Mouse (Mus musculus) heart, postnatal 36 days (tissue): ENCODE measurements around the gene Olfr555. TPM values are rescaled to one million over a fixed set of nuclear protein-coding genes. Genes with fewer than 3 reads are reported as not detected.
"Not testable (repeated sequence)": the region's sequence is repeated elsewhere in the genome, so short reads cannot be mapped to it uniquely, and the experiment has no call there.

Experiments
- DNase-seq, 2 experiments: peaks; one replicate each; pipeline ENCODE4 v3.0.0; 2021 to 2022
- intact Hi-C: fragments of 180-260 bp; cut with DNase I; formaldehyde crosslinking; loops from one replicate; pipeline ENCODE4 v1.15.1; 2025
- total RNA-seq, 2 experiments: library from RNA; stranded (reverse); gene quantifications; 2 replicates each; pipeline ENCODE4 v1.2.3; 2021

Gene Olfr555
- total RNA-seq = not detected

DNA sequence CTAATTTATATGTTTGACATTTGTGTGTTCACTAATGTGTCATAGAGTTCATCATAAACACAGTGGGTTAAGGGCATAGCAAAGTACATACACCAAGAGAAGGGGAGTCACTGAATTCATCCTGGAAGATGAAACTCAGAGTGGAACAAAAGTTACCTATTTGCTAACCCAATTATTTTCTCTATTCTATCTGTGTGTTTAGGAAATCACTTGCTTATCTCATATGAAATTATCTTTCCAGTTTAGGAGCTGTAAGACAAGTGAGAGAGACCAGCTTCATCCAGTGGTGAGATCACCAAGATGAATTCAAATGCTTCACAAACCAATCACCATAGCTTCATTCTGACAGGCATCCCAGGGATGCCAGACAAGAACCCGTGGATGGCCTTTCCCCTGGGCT is at the start of gene Olfr555:
Olfr555 (plus strand) TSS at position 301 of the 400 bp plus-strand sequence.
- intact Hi-C loops = no loop called here
- no peak for DNase-seq

DNA sequence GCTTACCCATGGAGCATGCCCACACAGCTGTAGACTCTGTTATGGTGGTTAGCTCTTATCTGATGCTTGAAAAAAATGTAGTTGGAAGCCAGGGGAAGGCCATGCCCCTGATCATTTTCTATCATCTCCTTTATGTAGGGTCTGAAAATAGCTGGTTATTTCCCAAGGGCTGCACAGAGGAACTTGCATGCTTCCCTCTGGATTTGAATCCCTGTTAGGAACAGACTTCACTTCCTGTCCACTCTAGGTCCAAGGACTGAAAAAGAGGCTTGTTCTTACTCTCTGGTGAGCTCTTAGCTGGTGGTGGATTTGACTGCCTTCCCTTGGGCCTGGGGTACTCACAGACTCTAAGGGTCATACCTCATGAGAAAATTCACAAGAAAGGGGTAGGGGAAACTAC is 40.5 kb upstream of the Olfr555 start, which contains the start of gene Olfr553:
Olfr553 (minus strand) TSS at position 101 of the 400 bp plus-strand sequence.
- no peak for DNase-seq
- intact Hi-C loops = no loop called here

DNA sequence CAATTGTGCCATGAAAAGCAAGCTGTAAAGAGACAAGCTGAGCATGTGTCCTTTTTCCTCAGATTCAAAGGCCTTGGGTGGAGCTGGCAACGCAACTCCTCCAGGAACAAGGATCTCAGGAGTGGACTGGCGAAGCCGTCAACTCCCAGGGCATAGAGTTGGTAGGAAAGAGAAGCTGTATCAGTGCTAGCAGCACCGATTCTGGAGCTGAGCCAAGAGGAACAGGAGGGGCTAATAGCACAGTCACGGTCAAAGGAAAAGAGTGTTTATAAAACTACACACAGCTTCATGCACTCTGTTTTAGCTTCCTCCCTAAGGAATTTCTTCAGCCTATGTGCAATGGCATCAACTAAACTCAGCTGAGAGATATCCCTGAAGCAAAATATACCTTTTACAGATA is 39.0 kb upstream of the Olfr555 start:
- intact Hi-C loops = no loop called here
- DNase-seq = peak; percentile 8 to 9

DNA sequence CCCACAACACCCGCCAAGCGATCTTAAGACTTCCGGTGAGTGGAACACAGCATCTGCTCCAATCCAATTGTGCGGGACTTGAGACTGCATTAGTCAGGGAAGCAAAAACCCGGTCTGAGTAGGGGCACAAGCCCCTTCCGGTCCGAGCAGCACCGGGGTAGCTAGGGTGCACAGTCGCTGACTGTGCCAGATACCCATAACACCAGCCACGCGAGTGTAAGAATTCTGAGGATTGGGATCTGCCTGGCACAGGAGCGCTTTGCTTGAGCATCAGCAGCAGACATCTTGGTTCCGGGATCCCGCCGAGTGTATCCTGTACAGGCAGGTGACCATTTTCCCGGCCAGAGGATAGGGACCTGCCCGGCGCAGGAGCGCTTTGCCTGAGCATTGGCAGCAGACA is 38.3 kb upstream of the Olfr555 start:
- DNase-seq, intact Hi-C loops: not testable (repeated sequence)

DNA sequence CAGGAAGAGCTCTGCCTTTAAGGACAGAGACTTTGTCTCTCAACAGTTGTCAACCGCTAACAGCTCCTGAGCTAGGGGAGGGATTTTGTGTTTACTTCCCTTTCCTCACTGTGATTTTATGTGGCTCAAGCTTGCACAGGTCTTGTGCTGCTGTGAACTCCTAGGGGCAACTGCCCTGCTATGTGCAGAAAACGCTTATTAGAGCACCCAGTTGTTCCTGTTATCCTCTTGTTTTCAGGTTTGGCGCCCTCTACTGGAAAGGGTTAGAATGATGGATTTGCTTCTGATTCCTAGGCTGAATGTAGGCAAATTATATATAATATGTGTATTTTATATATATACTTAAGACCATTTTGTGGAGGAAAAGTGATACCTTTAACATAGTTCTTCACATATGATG is 22.0 kb upstream of the Olfr555 start:
- intact Hi-C loops = loop anchor here (1.0 kb wide), 2 partner anchors 123 to 128 kb away; no protein-coding TSS in a partner anchor
- peak; percentile 38 to 43 for DNase-seq

DNA sequence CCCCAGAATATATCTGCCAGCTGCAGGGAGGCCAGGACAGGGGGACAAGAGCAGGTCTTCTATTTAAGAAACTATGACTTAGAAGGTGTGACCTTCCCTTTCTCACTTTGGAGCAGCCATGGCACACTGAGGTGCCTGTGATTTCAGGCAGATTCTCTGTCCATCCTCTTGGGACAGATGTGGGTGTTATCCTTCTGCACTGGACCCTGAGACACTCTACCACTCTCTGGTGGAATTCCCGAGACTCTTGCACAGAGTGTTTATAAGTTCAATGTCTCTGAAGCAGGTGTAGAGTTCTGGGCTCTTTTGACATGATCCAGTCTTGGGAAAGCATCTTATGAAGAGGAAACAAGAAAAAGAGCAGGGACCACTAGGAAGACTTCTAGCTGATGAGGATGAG is 20.5 kb upstream of the Olfr555 start, which contains the start of gene Olfr554:
Olfr554 (plus strand) TSS at position 301 of the 400 bp plus-strand sequence.
- no peak for DNase-seq
- intact Hi-C loops = no loop called here

DNA sequence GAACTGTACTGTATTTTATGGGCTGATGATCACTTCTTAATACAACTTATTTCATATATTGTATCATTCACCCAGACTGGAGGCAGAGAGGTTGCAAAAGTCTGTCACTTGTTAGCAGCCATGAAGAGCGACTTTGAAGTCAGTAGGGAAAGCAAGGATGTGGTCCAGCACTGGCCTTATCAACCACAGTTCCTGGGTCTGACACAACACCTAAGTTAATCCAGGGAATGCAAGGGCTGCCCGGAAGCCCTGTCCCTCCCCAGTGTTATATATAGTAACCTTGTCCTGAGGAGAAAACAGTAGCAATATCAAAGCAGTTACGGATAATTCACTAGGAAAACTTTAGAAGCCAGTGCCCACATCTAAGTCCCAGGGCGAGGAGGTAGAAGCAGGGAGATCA is 13.7 kb upstream of the Olfr555 start:
- DNase-seq, intact Hi-C loops: not testable (repeated sequence)

DNA sequence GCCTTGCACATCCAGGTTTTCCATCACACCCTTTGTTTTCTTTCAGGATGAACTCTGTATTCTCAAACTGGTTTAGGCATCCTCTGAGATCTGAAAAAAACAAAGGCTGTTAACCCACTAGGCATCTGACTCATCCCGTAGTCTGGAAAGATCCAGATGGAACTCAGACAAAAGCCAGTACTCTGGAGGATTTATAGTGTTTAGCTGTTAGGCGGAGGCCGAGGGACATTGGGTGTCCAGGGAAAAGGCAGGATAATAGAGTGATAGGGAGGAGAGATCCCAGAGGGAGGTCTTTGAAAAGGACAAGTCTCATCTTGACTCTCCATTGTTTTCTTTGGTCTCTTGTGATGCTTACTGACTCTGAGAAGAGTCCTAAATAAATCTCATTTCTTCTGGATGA is 6.0 kb downstream of the Olfr555 start, which contains the start of gene Olfr556:
Olfr556 (plus strand) TSS at position 301 of the 400 bp plus-strand sequence.
- DNase-seq = no peak
- intact Hi-C loops = loop anchor here (2.0 kb wide), 2 partner anchors 88 to 254 kb away; no protein-coding TSS in a partner anchor

DNA sequence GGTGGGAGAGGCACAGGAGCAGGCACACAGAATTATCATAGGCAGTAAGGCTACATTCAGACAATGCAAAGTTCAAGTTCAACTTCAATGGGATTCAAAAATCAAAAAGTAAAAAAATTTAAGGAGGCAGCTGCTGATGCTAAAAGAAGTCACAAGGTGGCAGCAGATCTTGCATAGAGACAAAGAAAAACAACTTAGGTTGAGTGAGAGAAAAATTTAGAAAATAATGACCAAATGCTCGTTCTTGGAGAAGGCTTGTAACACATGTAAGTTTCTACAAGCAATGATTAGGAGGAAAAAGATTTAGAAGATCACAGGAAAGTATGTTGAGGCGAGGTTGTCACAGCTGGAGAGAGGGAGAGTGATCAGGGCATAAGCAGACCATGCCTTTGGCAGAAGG is 6.8 kb downstream of the Olfr555 start:
- DNase-seq = no peak
- intact Hi-C loops = loop anchor here (2.0 kb wide), 2 partner anchors 87 to 253 kb away; no protein-coding TSS in a partner anchor

DNA sequence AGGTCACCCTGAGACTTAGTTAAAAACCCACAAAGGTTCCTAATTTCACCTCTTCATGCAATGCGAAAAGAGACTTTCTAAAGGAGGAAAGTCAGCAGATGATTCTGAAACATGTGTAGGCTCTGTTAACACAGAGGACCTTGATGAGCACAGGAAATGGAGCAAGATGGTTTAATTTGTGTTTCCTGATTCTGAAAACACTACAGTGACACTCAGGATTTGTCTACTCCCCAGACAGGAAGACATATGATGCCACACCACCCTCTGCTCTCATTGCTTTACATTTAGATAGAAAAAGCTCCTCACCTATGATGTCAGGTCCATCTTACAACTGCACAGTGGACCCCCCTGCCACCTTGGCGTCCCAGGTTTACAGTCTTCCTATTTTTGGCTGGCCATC is 17.6 kb downstream of the Olfr555 start:
- DNase-seq = no peak
- intact Hi-C loops = no loop called here

DNA sequence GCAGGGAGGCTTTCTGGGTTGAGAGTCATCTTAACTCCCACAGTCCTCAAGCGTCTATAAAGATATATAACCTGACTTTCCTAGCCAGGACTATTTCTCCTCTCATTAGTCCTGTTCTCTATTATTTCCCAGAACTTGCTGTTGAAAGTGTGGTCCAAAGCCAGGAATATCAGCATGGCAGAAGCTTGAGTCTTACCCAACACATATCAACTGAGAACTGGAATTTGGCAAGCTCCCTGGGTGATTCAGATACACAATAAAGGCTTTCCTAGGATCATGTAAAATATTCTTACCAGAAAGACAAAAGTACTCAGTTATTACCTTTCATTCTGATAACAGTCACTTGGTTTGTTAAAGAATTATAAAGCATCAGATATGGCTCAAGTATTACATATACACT is 23.3 kb downstream of the Olfr555 start:
- intact Hi-C loops = loop anchor here (5.0 kb wide), 1 partner anchor 115 kb away; the partner anchor contains the start of gene Trim21
- DNase-seq = no peak

DNA sequence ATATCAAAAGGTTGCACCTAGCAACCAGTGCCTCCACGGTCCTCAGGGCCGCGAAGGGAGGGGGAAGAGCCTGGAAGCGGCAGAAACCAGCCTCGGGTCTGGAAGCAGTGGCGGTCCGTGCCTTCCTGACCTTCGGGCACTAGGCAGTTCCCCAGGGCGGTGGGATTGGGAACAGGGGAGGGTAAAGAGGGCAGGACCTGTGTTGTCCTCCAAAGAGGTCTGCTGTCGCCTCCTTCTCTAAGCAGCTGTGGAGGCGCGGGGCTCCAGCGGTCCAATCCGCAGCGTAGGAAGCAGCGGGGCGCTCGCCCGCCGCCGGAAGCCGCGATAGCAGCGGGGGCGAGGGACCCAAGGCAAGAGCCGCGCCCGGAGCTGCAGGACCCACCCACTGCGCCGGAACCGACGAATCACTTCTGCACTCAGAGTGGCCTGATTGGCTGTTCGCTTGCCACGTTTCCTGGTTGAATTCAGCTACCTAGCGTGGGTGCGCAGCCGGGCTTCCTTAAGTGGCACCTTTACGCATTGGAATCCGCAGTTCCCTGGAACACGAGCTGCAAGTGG is 28.4 kb downstream of the Olfr555 start, which contains the start of gene Trim68:
Trim68 (minus strand) TSS at position 384 of the 558 bp plus-strand sequence.
- DNase-seq = peak; percentile 85 to 88
- intact Hi-C loops = no loop called here

DNA sequence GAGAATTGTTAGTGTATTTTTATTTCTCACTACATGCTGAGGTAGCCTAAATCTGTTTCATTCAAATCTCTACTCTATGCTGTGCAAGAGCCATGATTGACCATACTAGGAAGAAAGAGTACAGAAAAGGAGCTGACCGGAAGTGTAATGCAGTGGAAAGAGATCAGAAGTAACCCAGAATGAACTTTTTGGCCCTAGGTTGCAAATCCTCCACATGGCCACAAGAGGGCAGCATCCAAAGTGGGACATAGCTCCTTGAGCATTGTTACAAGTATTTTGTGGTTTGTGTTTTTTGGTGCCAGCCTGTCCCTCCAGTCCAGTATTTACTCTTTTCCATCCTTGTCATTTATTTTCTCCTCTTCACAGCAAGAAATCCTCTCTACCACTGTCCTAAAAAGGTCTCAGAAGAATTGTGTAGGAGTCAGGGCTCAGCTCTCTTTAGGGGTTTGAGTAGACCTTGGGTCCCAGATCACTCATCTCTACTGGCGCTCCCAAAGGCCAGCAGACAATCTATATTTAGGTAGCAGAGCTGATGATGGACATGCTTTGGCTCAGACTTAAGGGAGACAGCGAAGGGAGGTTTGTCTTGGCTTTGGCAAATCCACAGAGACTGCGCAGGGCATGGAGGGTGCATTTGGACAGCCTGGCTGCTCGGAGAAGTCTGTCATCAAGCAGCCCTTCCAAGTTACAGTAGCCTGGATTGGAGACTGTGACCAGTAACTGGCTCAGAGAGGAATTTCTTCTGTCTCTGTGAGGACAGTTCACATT is 36.9 kb downstream of the Olfr555 start, which contains the start of gene Olfr557:
Olfr557 (plus strand) TSS at position 553 of the 768 bp plus-strand sequence.
- peak; percentile 12 to 23 for DNase-seq
- intact Hi-C loops = loop anchor here (10.0 kb wide), 1 partner anchor 219 kb away; the partner anchor contains the start of gene Olfr571

DNA sequence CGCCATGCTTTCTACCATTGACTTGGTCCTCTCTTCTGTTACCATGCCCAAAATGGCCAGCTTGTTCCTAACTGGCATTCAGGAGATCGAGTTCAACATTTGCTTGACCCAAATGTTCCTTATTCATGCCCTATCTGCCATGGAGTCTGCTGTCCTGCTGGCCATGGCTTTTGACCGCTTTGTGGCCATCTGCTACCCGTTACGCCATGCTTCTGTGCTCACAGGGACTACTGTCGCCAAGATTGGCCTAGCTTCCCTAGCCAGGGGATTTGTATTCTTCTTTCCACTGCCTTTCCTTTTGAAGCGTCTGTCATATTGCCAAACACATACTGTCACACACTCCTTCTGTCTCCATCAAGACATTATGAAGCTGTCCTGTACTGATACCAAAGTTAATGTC is 39.8 kb downstream of the Olfr555 start:
- intact Hi-C loops = loop anchor here (10.0 kb wide), 1 partner anchor 216 kb away; the partner anchor contains the start of gene Olfr571

DNA sequence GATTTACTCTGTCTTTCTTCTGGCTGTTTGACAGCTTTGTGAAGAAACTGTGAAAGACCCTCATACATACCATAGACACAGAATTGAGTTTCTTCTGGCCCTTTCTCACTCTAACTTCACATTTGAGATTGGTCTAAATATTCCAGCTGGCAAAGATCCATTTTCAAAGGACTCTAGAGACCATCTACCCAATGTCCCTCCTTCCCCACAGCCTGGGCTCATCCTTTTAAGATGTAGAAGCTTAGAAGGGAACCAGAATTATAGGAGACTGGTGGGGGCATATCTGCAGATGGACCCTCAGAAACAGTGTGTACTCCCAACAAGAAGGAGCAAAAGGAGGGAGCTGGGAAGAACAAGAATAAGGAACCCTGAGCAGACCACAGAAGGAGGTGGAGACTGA is 43.3 kb downstream of the Olfr555 start, which contains the start of gene Olfr558:
Olfr558 (plus strand) TSS at position 301 of the 400 bp plus-strand sequence.
- no peak for DNase-seq
- intact Hi-C loops = no loop called here

More for the DNA sequence above, 39.8 kb downstream of the Olfr555 start:
- DNase-seq = no peak

Other genes starting within 250 kb of the Olfr555 start
- 10 to 100 TPM in 1 of 2 experiments, 1 to 10 TPM in 1; 9.6 to 10.9 TPM for gene Rrm1, start 217.1 kb upstream of the Olfr555 start, total RNA-seq
- not detected for gene Olfr543, start 177.1 kb upstream of the Olfr555 start, total RNA-seq
- gene Olfr544, start 170.5 kb upstream of the Olfr555 start, total RNA-seq = not detected
- gene Olfr545, start 159.2 kb upstream of the Olfr555 start, total RNA-seq = not detected
- not detected for gene Olfr547, start 124.1 kb upstream of the Olfr555 start, total RNA-seq
- not detected for gene Olfr548-ps1, start 117.9 kb upstream of the Olfr555 start, total RNA-seq
- not detected for gene Olfr549, start 109.0 kb upstream of the Olfr555 start, total RNA-seq
- 1 to 10 TPM; 5.2 to 7.0 TPM for gene Trim21, start 93.3 kb upstream of the Olfr555 start, total RNA-seq
- under 1 TPM in 1 of 2 experiments, not detected in 1; 0.08 TPM for gene Olfr550, start 87.4 kb upstream of the Olfr555 start, total RNA-seq
- gene Olfr551, start 66.9 kb upstream of the Olfr555 start, total RNA-seq = not detected
- gene Olfr552, start 61.1 kb upstream of the Olfr555 start, total RNA-seq = under 1 TPM; 0.14 TPM
- gene Olfr553, start 40.6 kb upstream of the Olfr555 start, total RNA-seq = not detected
- not detected for gene Olfr554, start 20.4 kb upstream of the Olfr555 start, total RNA-seq
- not detected for gene Olfr556, start 6.1 kb downstream of the Olfr555 start, total RNA-seq
- gene Trim68, start 28.5 kb downstream of the Olfr555 start, total RNA-seq = 1 to 10 TPM; 7.7 to 8.4 TPM
- gene Olfr557, start 37.1 kb downstream of the Olfr555 start, total RNA-seq = not detected
- 1 to 10 TPM; 2.5 to 3.0 TPM for gene Olfr558, start 43.4 kb downstream of the Olfr555 start, total RNA-seq
- gene Olfr33, start 60.2 kb downstream of the Olfr555 start, total RNA-seq = not detected
- gene Olfr559, start 68.7 kb downstream of the Olfr555 start, total RNA-seq = not detected
- not detected for gene Olfr560, start 100.5 kb downstream of the Olfr555 start, total RNA-seq
- gene Olfr78, start 100.6 kb downstream of the Olfr555 start, total RNA-seq = under 1 TPM; 0.28 to 0.68 TPM
- gene Olfr561, start 112.4 kb downstream of the Olfr555 start, total RNA-seq = not detected
- gene Olfr564, start 144.7 kb downstream of the Olfr555 start, total RNA-seq = not detected
- gene Olfr566, start 199.9 kb downstream of the Olfr555 start, total RNA-seq = not detected
- not detected for gene Olfr568, start 218.3 kb downstream of the Olfr555 start, total RNA-seq
- not detected for gene Olfr569, start 232.1 kb downstream of the Olfr555 start, total RNA-seq
- gene Olfr570, start 235.8 kb downstream of the Olfr555 start, total RNA-seq = not detected